Mouse (Mus musculus): ENCODE data around the gene Gmps. TPM values are rescaled to one million over a fixed set of nuclear protein-coding genes. Genes with fewer than 3 reads are reported as not detected.

Gene Gmps
- polyA plus RNA-seq (2012; rRNA removed), result 20.5 and 20.7 TPM in 2 replicates

DNA sequence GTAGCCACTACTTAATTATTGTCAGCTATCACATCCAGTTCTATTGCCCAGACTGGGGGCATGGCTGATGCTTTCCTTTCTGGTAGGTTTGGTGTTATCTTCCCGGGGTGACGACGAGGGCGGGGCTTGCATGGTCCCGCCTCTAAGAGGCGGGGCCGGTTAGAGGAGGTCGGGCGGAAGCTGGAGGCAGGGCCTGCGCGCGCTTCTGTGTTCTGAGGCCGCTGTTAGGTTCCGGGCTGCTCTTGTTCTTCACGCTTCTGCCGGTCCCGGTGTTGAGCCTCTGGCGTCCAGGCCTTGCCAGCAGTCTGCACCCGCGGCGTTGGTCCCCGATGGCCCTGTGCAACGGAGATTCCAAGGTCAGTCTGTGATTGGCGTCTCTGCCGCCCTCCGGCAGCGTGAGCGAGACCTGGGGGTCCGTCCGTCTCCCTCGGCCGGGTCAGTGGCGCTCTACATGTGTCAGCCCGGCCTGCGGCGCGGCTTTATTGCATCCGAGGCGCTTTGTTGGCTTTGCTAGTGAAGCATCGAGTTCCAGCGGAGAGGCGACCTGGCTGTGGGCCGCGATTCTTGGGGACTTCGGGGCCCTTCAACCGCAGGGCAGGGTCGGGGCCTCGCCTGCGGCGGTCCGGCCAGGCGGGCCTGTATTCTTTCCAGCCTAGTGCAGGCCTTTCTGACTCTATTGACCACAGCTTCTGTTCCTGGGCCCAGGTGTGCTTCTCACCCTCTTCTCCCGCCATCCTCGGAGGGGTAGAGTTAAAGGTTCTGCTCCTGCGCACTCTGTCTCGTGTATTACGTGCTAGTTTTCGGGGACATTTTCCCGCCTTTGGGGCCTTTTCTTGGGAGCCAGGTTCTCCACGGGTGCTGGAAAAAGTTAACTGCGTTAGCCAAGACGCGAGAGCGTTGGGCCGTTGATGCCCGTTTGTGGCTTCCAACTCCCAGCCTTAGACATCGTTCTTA lies at the start of gene Gmps:
TSS of gene Gmps (plus strand) at position 152 of the 954 bp plus-strand sequence.
- peak; percentile 92 for DNase-seq
- Histone ChIP-seq H3K27me3 (ENCODE audit: control insufficient read depth, insufficient read depth, low read length) (no peaks in the 10 kb centered on the region), H3K27ac (ENCODE audit: insufficient read depth, low read length) (peak within 1 kb of the TSS; percentile 78), H3K4me3 (replicated peaks; ENCODE audit: insufficient read depth, low read depth, low read length) (peak within 1 kb of the TSS; percentile 92), H3K4me1 (ENCODE audit: control insufficient read depth, insufficient read depth, low read length) (peaks cover 3% of the 10 kb centered on the region; the same call in 1 of the 2 replicates)
- TF ChIP-seq CTCF (IDR thresholded peaks at IDR 0.05; ENCODE audit: borderline replicate concordance, insufficient read depth, low read depth, low read length) (no peak), POLR2A (IDR thresholded peaks at IDR 0.05; ENCODE audit: borderline replicate concordance, insufficient read depth, low read length) (0 out of 2 replicates have a peak, but pooled peaks have one; percentile 66)
- under 1% methylated on average over 67 of the region's 67 CpGs for WGBS

DNA sequence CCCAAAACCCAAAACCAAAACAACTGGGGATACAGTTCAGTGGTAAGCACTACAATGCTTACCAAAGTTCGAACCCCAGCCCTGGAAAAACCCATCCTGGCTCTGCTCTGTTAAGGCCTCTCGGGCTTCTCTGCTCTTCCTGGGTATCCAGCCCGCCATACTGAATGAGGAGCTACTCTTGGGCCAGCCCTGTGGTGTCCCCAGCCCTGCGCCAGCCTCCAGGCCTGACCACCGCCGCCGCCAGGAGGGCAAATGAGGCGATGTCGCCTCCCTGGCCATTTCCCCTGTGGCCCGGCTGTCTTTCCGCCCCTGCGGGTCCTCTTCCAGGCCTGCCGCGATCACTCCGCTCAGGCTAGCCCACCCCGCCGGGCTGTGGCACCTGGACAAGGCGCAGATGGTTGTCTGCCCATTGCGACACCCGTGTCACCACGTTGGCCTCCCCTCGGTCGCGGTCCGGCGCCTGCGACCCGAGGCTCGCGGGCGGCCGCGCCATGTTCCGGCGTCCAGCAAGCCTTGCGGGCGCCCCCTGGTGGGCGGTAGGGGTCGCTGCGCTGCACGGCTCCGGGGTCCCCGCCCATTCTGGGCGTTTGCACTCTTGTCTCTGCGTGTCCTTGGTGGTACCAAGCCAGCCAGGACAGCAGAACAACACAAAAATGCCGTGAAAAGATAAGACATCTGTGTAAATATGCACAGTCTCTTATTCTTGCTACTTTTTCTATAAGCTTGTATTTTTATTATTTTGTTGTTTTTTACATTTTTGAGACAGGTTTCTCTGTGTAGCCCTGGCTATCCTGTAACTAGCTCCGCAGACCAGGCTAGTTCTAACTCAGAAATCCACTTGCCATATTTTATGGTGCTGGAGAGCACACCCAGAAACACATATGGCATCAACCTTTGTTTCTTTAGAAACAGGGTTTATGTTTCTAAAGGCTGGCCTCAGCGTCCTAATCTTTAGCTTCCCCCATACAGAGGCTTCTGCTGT lies 46.7 kb upstream of the Gmps start, which contains the start of gene E130311K13Rik:
TSS of gene E130311K13Rik (minus strand) at position 595 of the 982 bp plus-strand sequence.
- Histone ChIP-seq H3K27ac (ENCODE audit: insufficient read depth, low read length) (peak within 1 kb of the TSS; percentile 71), H3K4me1 (ENCODE audit: control insufficient read depth, insufficient read depth, low read length) (no peaks in the 10 kb centered on the region), H3K27me3 (ENCODE audit: control insufficient read depth, insufficient read depth, low read length) (no peaks in the 10 kb centered on the region), H3K4me3 (replicated peaks; ENCODE audit: insufficient read depth, low read depth, low read length) (peak within 1 kb of the TSS; percentile 58)
- WGBS, result 3% methylated on average over 48 of the region's 48 CpGs
- DNase-seq, result peak; percentile 85 to 90
- TF ChIP-seq POLR2A (IDR thresholded peaks at IDR 0.05; ENCODE audit: borderline replicate concordance, insufficient read depth, low read length) (peak; percentile 34; the same call in 1 of the 2 replicates), CTCF (IDR thresholded peaks at IDR 0.05; ENCODE audit: borderline replicate concordance, insufficient read depth, low read depth, low read length) (peak; percentile 75)

DNA sequence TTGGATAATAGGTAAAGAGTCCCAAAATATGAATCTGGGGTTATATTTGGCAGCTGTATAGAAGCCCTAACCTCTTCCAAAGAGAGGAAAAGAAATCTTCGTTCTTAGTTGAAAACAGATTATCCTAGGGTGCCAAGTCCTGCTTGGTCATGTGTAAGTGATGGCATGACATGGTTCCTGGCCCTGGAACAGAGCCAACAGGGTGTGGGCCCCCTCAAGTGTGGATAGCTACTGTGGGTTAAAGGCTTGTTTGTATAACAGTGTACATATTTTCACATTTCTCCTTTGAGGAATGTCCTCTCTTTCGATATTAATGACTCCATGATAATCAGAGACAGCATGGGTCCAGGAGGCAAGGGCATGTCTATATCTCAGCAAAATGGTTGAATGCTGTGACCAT lies 37.0 kb upstream of the Gmps start:
- Histone ChIP-seq H3K4me1 (ENCODE audit: control insufficient read depth, insufficient read depth, low read length) (no peaks in the 10 kb centered on the region), H3K4me3 (replicated peaks; ENCODE audit: insufficient read depth, low read depth, low read length) (no peak overlapping the region), H3K27me3 (ENCODE audit: control insufficient read depth, insufficient read depth, low read length) (no peaks in the 10 kb centered on the region), H3K27ac (ENCODE audit: insufficient read depth, low read length) (no peak overlapping the region)
- 18% methylated on average over 2 of the region's 2 CpGs for WGBS
- TF ChIP-seq POLR2A (IDR thresholded peaks at IDR 0.05; ENCODE audit: borderline replicate concordance, insufficient read depth, low read length) (no peak), CTCF (IDR thresholded peaks at IDR 0.05; ENCODE audit: borderline replicate concordance, insufficient read depth, low read depth, low read length) (no peak)
- no peak for DNase-seq

DNA sequence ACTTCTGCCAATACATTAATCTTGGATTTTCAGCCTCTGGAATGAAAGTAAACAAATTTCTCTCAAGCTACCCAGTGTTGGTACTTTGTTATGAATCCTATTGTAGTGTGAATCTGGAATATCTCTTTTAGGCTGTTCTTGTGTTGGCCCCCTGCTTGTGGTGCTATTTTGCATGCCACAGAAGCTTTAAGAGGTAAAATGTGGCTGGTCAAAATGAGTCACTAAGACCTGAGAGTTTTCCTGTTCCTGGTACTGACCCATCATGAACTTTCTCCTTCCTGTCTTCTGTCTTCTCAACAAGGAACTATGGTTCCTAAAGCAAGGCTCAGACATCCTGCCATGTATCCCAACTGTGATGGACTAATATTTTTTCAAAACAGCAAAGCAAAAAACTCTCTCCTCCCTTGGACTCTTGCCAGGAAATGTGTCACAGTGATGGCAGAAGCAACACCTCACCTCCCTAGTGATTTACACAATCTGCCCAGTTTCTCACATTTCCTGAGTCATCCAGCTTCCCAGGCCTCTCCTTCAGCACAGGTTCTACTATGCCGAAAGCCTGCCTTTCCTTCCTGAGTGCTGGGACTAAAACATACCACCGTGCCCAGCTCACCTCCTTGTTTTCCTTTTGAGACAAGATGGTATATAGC lies 34.6 kb upstream of the Gmps start:
- WGBS, result 16% methylated on average over 2 of the region's 2 CpGs
- peak; percentile 41 to 79 for DNase-seq
- H3K27ac ChIP-seq (ENCODE audit: insufficient read depth, low read length), result no peak overlapping the region; the same call in 1 of the 2 replicates
- TF ChIP-seq CTCF (IDR thresholded peaks at IDR 0.05; ENCODE audit: borderline replicate concordance, insufficient read depth, low read depth, low read length), result no peak
- no peak for TF ChIP-seq POLR2A (IDR thresholded peaks at IDR 0.05; ENCODE audit: borderline replicate concordance, insufficient read depth, low read length)
- H3K27me3 ChIP-seq (ENCODE audit: control insufficient read depth, insufficient read depth, low read length), result no peaks in the 10 kb centered on the region
- H3K4me3 ChIP-seq (replicated peaks; ENCODE audit: insufficient read depth, low read depth, low read length), result no peak overlapping the region
- no peaks in the 10 kb centered on the region for H3K4me1 ChIP-seq (ENCODE audit: control insufficient read depth, insufficient read depth, low read length)

DNA sequence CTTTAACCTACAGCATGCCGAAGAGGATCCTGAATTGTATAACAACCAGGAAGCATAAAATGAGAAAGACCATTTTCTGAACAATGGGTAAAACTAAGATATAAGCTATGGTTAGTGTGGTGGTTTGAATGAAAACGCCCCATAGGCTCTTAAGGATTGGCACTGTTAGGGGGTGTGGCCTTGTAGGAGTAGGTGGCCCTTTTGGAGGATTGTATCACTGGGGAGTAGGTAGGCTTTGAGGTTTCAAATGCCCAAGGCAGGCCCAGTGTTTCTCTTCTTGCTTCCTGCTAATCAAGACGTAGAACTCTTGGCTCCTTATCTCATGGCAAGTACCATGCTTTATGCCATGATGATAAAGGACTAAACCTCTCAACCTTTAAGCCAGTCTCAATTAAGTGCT lies 26.1 kb upstream of the Gmps start:
- no peak for TF ChIP-seq POLR2A (IDR thresholded peaks at IDR 0.05; ENCODE audit: borderline replicate concordance, insufficient read depth, low read length)
- TF ChIP-seq CTCF (IDR thresholded peaks at IDR 0.05; ENCODE audit: borderline replicate concordance, insufficient read depth, low read depth, low read length), result no peak
- Histone ChIP-seq H3K27me3 (ENCODE audit: control insufficient read depth, insufficient read depth, low read length) (no peaks in the 10 kb centered on the region), H3K27ac (ENCODE audit: insufficient read depth, low read length) (no peak overlapping the region), H3K4me3 (replicated peaks; ENCODE audit: insufficient read depth, low read depth, low read length) (no peak overlapping the region), H3K4me1 (ENCODE audit: control insufficient read depth, insufficient read depth, low read length) (no peaks in the 10 kb centered on the region; the same call in 1 of the 2 replicates)
- 86% methylated on average over 3 of the region's 3 CpGs for WGBS
- no peak for DNase-seq

DNA sequence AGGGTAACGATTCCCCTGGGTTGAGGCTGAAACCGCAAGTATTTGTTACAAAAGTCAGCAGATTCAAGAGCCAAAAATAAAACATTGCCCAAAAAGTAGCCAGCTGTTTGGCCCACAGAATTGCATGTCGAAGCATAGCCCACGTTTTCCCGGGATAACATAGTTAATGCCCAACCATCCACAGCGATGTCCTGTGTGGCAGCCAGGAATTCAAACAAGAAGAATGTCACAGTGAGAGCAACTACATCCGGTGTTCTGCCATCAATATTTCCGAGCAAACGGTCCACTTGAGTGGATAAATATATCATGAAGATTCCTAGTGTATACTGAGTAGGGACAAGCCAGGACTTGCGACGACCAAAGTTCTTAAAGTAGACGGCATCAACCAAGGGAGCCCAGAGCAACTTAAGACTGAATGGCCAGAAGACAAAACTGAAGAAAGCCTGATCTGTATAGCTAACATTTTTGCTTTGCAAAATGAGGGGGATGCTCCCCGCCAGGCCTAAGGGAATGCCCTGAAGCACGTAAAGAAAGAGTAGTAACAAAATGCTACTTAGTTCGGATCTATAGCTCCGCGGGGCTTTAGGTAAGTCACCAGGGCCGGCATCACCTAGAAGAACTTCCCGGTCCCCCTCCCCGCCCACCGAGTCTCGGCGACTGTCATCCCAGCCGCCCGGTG lies 12.3 kb upstream of the Gmps start:
- peak overlapping the region; percentile 40 for H3K27ac ChIP-seq (ENCODE audit: insufficient read depth, low read length)
- WGBS, result 1% methylated on average over 25 of the region's 25 CpGs
- no peaks in the 10 kb centered on the region; the same call in 1 of the 2 replicates for H3K4me1 ChIP-seq (ENCODE audit: control insufficient read depth, insufficient read depth, low read length)
- no peaks in the 10 kb centered on the region for H3K27me3 ChIP-seq (ENCODE audit: control insufficient read depth, insufficient read depth, low read length)
- TF ChIP-seq CTCF (IDR thresholded peaks at IDR 0.05; ENCODE audit: borderline replicate concordance, insufficient read depth, low read depth, low read length) (no peak), POLR2A (IDR thresholded peaks at IDR 0.05; ENCODE audit: borderline replicate concordance, insufficient read depth, low read length) (no peak)
- peak overlapping the region; percentile 62 for H3K4me3 ChIP-seq (replicated peaks; ENCODE audit: insufficient read depth, low read depth, low read length)
- peak in 1 of 2 experiments; percentile 19 for DNase-seq

Measured in cerebellum, adult 2 months (tissue).